Mouse (Mus musculus) gastrocnemius, postnatal 36 days (tissue): ENCODE measurements at regions not wholly inside any gene's neighbourhood (a gene's known extent, or its start where the extent isn't known, plus 50 kb on each side); places are given as distances from the start of the nearest gene placed in this dataset.

Experiments
- DNase-seq, 2 experiments: peaks; one replicate each; pipeline ENCODE4 v3.0.0; 2022
- intact Hi-C: fragments of 180-260 bp; cut with DNase I; formaldehyde crosslinking; loops from one replicate; pipeline ENCODE4 v1.15.1; 2025

- DNase-seq, result no peak
- intact Hi-C loops, result no loop called here
These were observed 50.0 kb upstream of the Pkdcc start for GRCm38 (mm10) chr17:83165140-83165539.
